Mouse (Mus musculus) midbrain, postnatal 0 days (tissue): ENCODE results near the gene Lgals3bp. TPM values are rescaled to one million over a fixed set of nuclear protein-coding genes. Genes with fewer than 3 reads are reported as not detected.

Source experiments
- ATAC-seq: fragments of 200-750 bp; cut with Nextera tagmentation; 2 replicates; pipeline ENCODE4 v1.8.0; 2017; ENCODE audit warnings: moderate number of reproducible peaks, mild to moderate bottlenecking, moderate TSS enrichment, moderate library complexity; ENCODE audit not compliant: low FRiP score
- DNase-seq: peaks from one replicate; pipeline ENCODE4 v3.0.0-alpha.2; 2015; ENCODE audit warnings: low spot score
- H3K27ac ChIP-seq: fragments of 300-500 bp; sonication (generic); 2 replicates; pipeline ENCODE4 v1.5.1; 2014; ENCODE audit warnings: low read depth, mild to moderate bottlenecking, low read length, mixed read lengths
- H3K27me3 ChIP-seq: fragments of 300-500 bp; sonication (generic); 2 replicates; pipeline ENCODE4 v1.6.1; 2014; ENCODE audit warnings: low read length, control low read depth, mixed read lengths; ENCODE audit not compliant: insufficient read depth
- H3K36me3 ChIP-seq: fragments of 300-500 bp; sonication (generic); 2 replicates; pipeline ENCODE4 v1.6.1; 2014; ENCODE audit warnings: low read length, control low read depth, mixed read lengths; ENCODE audit not compliant: insufficient read depth
- H3K4me1 ChIP-seq: fragments of 300-500 bp; sonication (generic); 2 replicates; pipeline ENCODE4 v1.6.1; 2014; ENCODE audit warnings: mild to moderate bottlenecking, control low read depth, antibody characterized with exemption, low read length, mixed read lengths; ENCODE audit not compliant: insufficient read depth
- H3K4me2 ChIP-seq: fragments of 300-500 bp; sonication (generic); 2 replicates; pipeline ENCODE4 v1.6.1; 2014; ENCODE audit warnings: low read depth, mild to moderate bottlenecking, low read length, mixed read lengths; ENCODE audit not compliant: poor library complexity, severe bottlenecking
- H3K4me3 ChIP-seq: fragments of 300-500 bp; sonication (generic); 2 replicates; pipeline ENCODE4 v1.5.1; 2014; ENCODE audit warnings: low read depth, mild to moderate bottlenecking, low read length, moderate library complexity
- H3K9ac ChIP-seq: fragments of 300-500 bp; sonication (generic); replicated peaks from 2 replicates; pipeline ENCODE4 v1.6.1; 2014; ENCODE audit warnings: mild to moderate bottlenecking, low read length, moderate library complexity, mixed read lengths; ENCODE audit not compliant: poor library complexity, severe bottlenecking
- H3K9me3 ChIP-seq: fragments of 300-500 bp; sonication (generic); 2 replicates; pipeline ENCODE4 v1.6.1; 2016; ENCODE audit warnings: low read length, control low read depth
- CTCF ChIP-seq: IDR thresholded peaks from 2 replicates; pipeline ENCODE4 v1.5.1; 2016; ENCODE audit warnings: antibody characterized with exemption, mild to moderate bottlenecking
- WGBS: fragments of 180-500 bp; shearing (Covaris S2); extraction: QIAGEN DNeasy Blood & Tissue Kit; methylation state at CpG from one replicate; pipeline ENCODE4 v1.1.7; 2014; 5-methylcytosine and 5-hydroxymethylcytosine counted together
- polyA plus RNA-seq: library from polyadenylated mRNA; unstranded; fragments of >200 nt; fragmentation: Nextera tagmentation; extraction: Ambion mirVana; gene quantifications from 2 replicates; pipeline ENCODE4 v1.2.1, GENCODE M21; 2015
- total RNA-seq: library from RNA; depleted of rRNA; stranded (reverse); fragments of >200 nt; gene quantifications from 2 replicates; pipeline ENCODE4 v1.2.3, GENCODE M21; 2014

The Lgals3bp gene
- total and polyA plus RNA-seq, 2 experiments from 2014 or later, result 14.2 to 17.4 TPM

GRCm38 (mm10) chr11:118418834-118419504 is 17.1 kb upstream of the Lgals3bp start, which contains the start of gene Cant1:
Gene Cant1 (minus strand): TSS chr11:118419086.
- H3K36me3 ChIP-seq, result 0 out of 2 replicates have a peak, but pooled peaks cover 8% of the 10 kb centered on the region
- peak within 1 kb of the TSS; percentile 96 for H3K9ac ChIP-seq
- H3K4me2 ChIP-seq, result peak within 1 kb of the TSS; percentile 93
- ATAC-seq (peak; percentile 92), DNase-seq (peak; percentile 99)
- peak within 1 kb of the TSS; percentile 85 for H3K4me3 ChIP-seq
- peak within 1 kb of the TSS; percentile 70 for H3K27ac ChIP-seq
- H3K4me1 ChIP-seq, result peaks cover 13% of the 10 kb centered on the region
- H3K9me3 ChIP-seq, result no peaks in the 10 kb centered on the region
- WGBS, result under 1% methylated on average over 40 of the region's 50 CpGs
- TF ChIP-seq CTCF, result no peak
- H3K27me3 ChIP-seq, result no peaks in the 10 kb centered on the region

GRCm38 (mm10) chr11:118418442-118418833 is 16.5 kb upstream of the Lgals3bp start:
- Histone ChIP-seq H3K4me3 (peak overlapping the region; percentile 85), H3K9me3 (no peaks in the 10 kb centered on the region), H3K27me3 (no peaks in the 10 kb centered on the region), H3K4me2 (peak overlapping the region; percentile 93), H3K27ac (peak overlapping the region; percentile 70), H3K36me3 (0 out of 2 replicates have a peak, but pooled peaks cover 13% of the 10 kb centered on the region), H3K9ac (peak overlapping the region; percentile 96), H3K4me1 (peaks cover 13% of the 10 kb centered on the region)
- DNase-seq, result no peak
- 6% methylated on average over 11 of the region's 12 CpGs for WGBS
- ATAC-seq, result peak; percentile 25
- TF ChIP-seq CTCF, result no peak

GRCm38 (mm10) chr11:118417496-118417895 is 15.6 kb upstream of the Lgals3bp start:
- peak overlapping the region; percentile 93; the same call in 1 of the 2 replicates for H3K4me2 ChIP-seq
- H3K36me3 ChIP-seq, result peaks cover 15% of the 10 kb centered on the region; the same call in 1 of the 2 replicates
- 0 out of 2 replicates have a peak overlapping the region, but pooled peaks have one; percentile 96 for H3K9ac ChIP-seq
- DNase-seq (no peak), ATAC-seq (no peak)
- TF ChIP-seq CTCF, result no peak
- no peak overlapping the region for H3K27ac ChIP-seq
- H3K4me3 ChIP-seq, result peak overlapping the region; percentile 85; the same call in 1 of the 2 replicates
- peaks cover 13% of the 10 kb centered on the region; the same call in 1 of the 2 replicates for H3K4me1 ChIP-seq
- 93% methylated on average over 9 of the region's 9 CpGs for WGBS
- no peaks in the 10 kb centered on the region for H3K27me3 ChIP-seq
- no peaks in the 10 kb centered on the region for H3K9me3 ChIP-seq

GRCm38 (mm10) chr11:118416046-118416445 is 14.2 kb upstream of the Lgals3bp start:
- H3K27ac ChIP-seq, result no peak overlapping the region
- no peaks in the 10 kb centered on the region for H3K27me3 ChIP-seq
- peaks cover 13% of the 10 kb centered on the region; the same call in 1 of the 2 replicates for H3K4me1 ChIP-seq
- no peak for ATAC-seq
- H3K9ac ChIP-seq, result no peak overlapping the region
- H3K36me3 ChIP-seq, result peaks cover 18% of the 10 kb centered on the region
- no peak for DNase-seq
- no peak overlapping the region for H3K4me3 ChIP-seq
- no peak for TF ChIP-seq CTCF
- H3K9me3 ChIP-seq, result no peaks in the 10 kb centered on the region
- H3K4me2 ChIP-seq, result no peak overlapping the region
- WGBS, result 67% methylated on average over 7 of the region's 7 CpGs

- Histone ChIP-seq H3K4me2 (no peak overlapping the region), H3K27me3 (no peaks in the 10 kb centered on the region), H3K27ac (no peak overlapping the region), H3K9ac (no peak overlapping the region), H3K9me3 (no peaks in the 10 kb centered on the region), H3K4me3 (no peak overlapping the region), H3K36me3 (peaks cover 22% of the 10 kb centered on the region), H3K4me1 (peaks cover 13% of the 10 kb centered on the region; the same call in 1 of the 2 replicates)
- DNase-seq (no peak), ATAC-seq (no peak)
- 89% methylated on average over 6 of the region's 6 CpGs for WGBS
- TF ChIP-seq CTCF, result no peak
Observed at GRCm38 (mm10) chr11:118415630-118416029, 13.7 kb upstream of the Lgals3bp start.

GRCm38 (mm10) chr11:118414270-118414669 is 12.4 kb upstream of the Lgals3bp start:
- no peaks in the 10 kb centered on the region for H3K9me3 ChIP-seq
- H3K4me3 ChIP-seq, result no peak overlapping the region
- no peak overlapping the region for H3K27ac ChIP-seq

More at GRCm38 (mm10) chr11:118414270-118414669, 12.4 kb upstream of the Lgals3bp start:
- no peak for ATAC-seq
- H3K9ac ChIP-seq, result no peak overlapping the region
- no peaks in the 10 kb centered on the region for H3K27me3 ChIP-seq
- peaks cover 13% of the 10 kb centered on the region; the same call in 1 of the 2 replicates for H3K4me1 ChIP-seq
- WGBS, result 93% methylated on average over 5 of the region's 5 CpGs
- H3K4me2 ChIP-seq, result no peak overlapping the region
- DNase-seq, result no peak
- no peak for TF ChIP-seq CTCF
- peaks cover 32% of the 10 kb centered on the region for H3K36me3 ChIP-seq
